Mouse (Mus musculus) layer of hippocampus, adult 9-10 months (tissue): ENCODE data around the gene Chrna9.
"Not testable (repeated sequence)": the region's sequence is repeated elsewhere in the genome, so short reads cannot be mapped to it uniquely, and the experiment has no call there.

Experiments used
- DNase-seq: peaks from one replicate; pipeline ENCODE4 v3.0.0; 2022; ENCODE audit warnings: low spot score

Gene Chrna9

GRCm38 (mm10) chr5:65959893-65960596, 25.3 kb downstream of the Chrna9 start:
- DNase-seq = no peak

- no peak for DNase-seq
Observed at GRCm38 (mm10) chr5:65960597-65960950, 25.9 kb downstream of the Chrna9 start.

- no peak for DNase-seq
Observed at GRCm38 (mm10) chr5:65963291-65963690, 28.6 kb downstream of the Chrna9 start.

GRCm38 (mm10) chr5:65965771-65966279, 31.1 kb downstream of the Chrna9 start:
- DNase-seq = no peak

- DNase-seq = no peak
Observed at GRCm38 (mm10) chr5:65967091-65967490, 32.4 kb downstream of the Chrna9 start.

GRCm38 (mm10) chr5:65968004-65968403, 33.3 kb downstream of the Chrna9 start:
- DNase-seq = no peak

GRCm38 (mm10) chr5:65973189-65973588, 38.5 kb downstream of the Chrna9 start:
- DNase-seq = no peak

GRCm38 (mm10) chr5:65975731-65976130, 41.0 kb downstream of the Chrna9 start:
- no peak for DNase-seq

- no peak for DNase-seq
Observed at GRCm38 (mm10) chr5:65986426-65986825, 51.7 kb downstream of the Chrna9 start.

GRCm38 (mm10) chr5:65987004-65987403, 52.3 kb downstream of the Chrna9 start:
- not testable (repeated sequence) for DNase-seq

GRCm38 (mm10) chr5:65991191-65991590, 56.5 kb downstream of the Chrna9 start:
- no peak for DNase-seq

GRCm38 (mm10) chr5:65994643-65995042, 59.9 kb downstream of the Chrna9 start:
- DNase-seq = no peak

- no peak for DNase-seq
Observed at GRCm38 (mm10) chr5:65997813-65998212, 63.1 kb downstream of the Chrna9 start.

GRCm38 (mm10) chr5:65999106-65999505, 64.4 kb downstream of the Chrna9 start:
- no peak for DNase-seq

- no peak for DNase-seq
Observed at GRCm38 (mm10) chr5:66000074-66000473, 65.4 kb downstream of the Chrna9 start.

GRCm38 (mm10) chr5:66000567-66001125, 65.9 kb downstream of the Chrna9 start:
- DNase-seq = no peak

- no peak for DNase-seq
Observed at GRCm38 (mm10) chr5:66001232-66001631, 66.5 kb downstream of the Chrna9 start.

- no peak for DNase-seq
Observed at GRCm38 (mm10) chr5:66004134-66004925, 69.6 kb downstream of the Chrna9 start, which contains the start of gene 9130230L23Rik. 9130230L23Rik (minus strand) TSS chr5:66004285.

- no peak for DNase-seq
Observed at GRCm38 (mm10) chr5:66005041-66005678, 70.4 kb downstream of the Chrna9 start.

- DNase-seq = no peak
Observed at GRCm38 (mm10) chr5:66008245-66008967, 73.7 kb downstream of the Chrna9 start.

- DNase-seq = no peak
Observed at GRCm38 (mm10) chr5:66013999-66014398, 79.3 kb downstream of the Chrna9 start.

- no peak for DNase-seq
Observed at GRCm38 (mm10) chr5:66014437-66014836, 79.7 kb downstream of the Chrna9 start.
